Mouse (Mus musculus): ENCODE results near the gene Foxj3.
"Not testable (repeated sequence)": the region's sequence is repeated elsewhere in the genome, so short reads cannot be mapped to it uniquely, and the experiment has no call there.

Foxj3 gene

GRCm38 (mm10) chr4:119572682-119573081 lies 35.9 kb downstream of the Foxj3 start:
- no peak for DNase-seq (ENCODE audit: low read depth, low spot score)

- no peak for DNase-seq (ENCODE audit: low read depth, low spot score)
Observed at GRCm38 (mm10) chr4:119574504-119574903, 37.7 kb downstream of the Foxj3 start.

- no peak for DNase-seq (ENCODE audit: low read depth, low spot score)
Observed at GRCm38 (mm10) chr4:119575459-119575858, 38.7 kb downstream of the Foxj3 start.

DNA sequence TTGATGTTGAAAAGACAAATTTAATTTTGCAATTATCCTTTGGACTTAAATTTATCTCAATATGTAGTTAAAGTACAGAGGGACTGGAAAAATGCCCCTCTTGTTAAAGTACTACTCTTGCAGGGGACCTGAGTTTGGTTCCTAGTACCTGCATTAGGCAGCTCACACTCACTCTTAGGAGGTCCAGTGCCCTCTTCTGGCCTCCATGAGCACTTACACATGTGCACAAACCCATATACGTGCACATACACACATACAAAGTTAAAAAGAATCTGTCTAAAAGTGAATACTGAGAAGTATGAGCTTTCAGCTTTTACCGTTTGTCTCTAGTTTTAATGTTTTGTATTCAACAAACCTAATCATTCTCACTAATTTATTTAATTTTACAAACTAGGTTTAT lies 51.2 kb downstream of the Foxj3 start:
- DNase-seq (ENCODE audit: low read depth, low spot score), result peak; percentile 3

- no peak for DNase-seq (ENCODE audit: low read depth, low spot score)
Observed at GRCm38 (mm10) chr4:119589423-119589822, 52.6 kb downstream of the Foxj3 start.

- DNase-seq (ENCODE audit: low read depth, low spot score), result no peak
Observed at GRCm38 (mm10) chr4:119590027-119590426, 53.2 kb downstream of the Foxj3 start.

DNA sequence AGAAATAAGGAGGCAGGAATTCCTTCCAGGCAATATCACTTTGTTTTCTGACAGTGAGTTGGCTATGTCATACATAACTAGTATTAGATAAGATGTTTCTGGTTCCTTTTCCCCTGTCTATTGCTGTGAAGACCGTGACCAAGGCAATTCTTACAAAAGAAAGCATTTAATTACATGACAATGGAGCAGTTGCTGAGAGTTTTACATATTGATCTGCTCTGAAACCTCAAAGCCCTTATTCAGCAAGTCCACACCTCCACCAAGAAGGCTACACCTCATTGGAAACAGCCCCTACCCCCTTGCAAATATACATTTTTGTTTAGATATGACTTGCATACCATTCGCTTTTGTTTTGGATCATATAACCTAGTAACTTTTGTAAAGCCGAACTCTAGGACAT lies 55.7 kb downstream of the Foxj3 start:
- DNase-seq (ENCODE audit: low read depth, low spot score), result peak; percentile 36

DNA sequence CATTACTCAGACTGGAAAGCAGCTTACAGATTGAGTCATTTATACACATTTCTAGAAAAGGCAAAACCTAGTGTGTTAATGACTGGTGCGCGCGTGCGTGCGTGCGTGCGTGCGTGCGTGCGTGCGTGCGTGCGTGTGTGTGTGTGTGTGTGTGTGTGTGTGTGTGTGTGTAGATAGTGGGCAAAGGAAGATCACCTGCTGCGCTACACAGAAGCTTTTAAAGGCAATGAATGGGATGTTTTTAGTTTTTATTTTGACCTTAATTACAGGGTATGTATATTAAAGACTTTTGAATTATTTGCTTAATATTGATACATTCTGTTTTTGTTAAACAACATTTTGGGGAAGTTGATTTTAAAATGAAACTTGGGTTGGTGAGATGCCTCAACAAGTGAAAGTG lies 57.5 kb downstream of the Foxj3 start:
- DNase-seq (ENCODE audit: low read depth, low spot score), result no peak

GRCm38 (mm10) chr4:119599605-119600004 lies 62.8 kb downstream of the Foxj3 start:
- no peak for DNase-seq (ENCODE audit: low read depth, low spot score)

DNA sequence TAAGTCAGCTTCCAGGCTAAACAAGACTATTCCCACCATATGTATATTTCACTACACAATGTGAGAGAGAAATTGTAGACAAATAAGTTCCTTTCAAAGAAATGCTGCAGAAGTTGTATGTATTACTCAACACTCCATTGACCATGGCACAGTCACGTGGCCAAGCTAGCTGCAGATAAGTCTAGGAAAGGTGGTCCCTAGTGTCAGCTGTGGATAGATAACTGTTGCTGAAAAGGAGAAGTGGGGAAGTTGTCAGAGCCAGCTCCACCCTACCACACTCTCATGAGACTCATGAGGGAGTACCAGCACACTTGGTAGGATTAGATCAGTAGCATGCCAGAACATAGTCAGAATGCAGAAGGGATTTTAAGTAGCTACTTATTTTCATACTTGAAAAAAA lies 72.7 kb downstream of the Foxj3 start:
- no peak for DNase-seq (ENCODE audit: low read depth, low spot score)

DNA sequence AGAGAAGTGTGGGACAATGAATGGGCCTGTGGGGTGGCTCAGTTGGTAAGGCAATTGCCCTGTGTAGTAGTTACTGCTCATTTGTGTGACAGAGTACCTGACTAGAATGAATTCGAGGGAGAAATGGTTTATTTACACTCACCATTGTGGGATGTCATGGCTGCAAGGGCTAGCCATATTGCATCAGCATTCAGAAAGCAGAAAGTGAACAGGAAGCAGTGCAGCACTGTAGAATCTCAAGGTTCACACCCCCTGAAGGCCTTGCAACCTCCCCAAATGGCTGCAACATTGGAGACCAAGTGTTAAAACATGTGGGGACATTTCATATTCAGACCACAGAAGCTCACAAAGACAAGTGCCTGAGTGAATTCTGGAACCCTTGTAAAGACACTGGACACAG lies 77.3 kb downstream of the Foxj3 start:
- no peak for DNase-seq (ENCODE audit: low read depth, low spot score)

- DNase-seq (ENCODE audit: low read depth, low spot score), result no peak
Observed at GRCm38 (mm10) chr4:119614724-119615123, 77.9 kb downstream of the Foxj3 start.

GRCm38 (mm10) chr4:119626081-119626645 lies 89.4 kb downstream of the Foxj3 start:
- no peak for DNase-seq (ENCODE audit: low read depth, low spot score)

DNA sequence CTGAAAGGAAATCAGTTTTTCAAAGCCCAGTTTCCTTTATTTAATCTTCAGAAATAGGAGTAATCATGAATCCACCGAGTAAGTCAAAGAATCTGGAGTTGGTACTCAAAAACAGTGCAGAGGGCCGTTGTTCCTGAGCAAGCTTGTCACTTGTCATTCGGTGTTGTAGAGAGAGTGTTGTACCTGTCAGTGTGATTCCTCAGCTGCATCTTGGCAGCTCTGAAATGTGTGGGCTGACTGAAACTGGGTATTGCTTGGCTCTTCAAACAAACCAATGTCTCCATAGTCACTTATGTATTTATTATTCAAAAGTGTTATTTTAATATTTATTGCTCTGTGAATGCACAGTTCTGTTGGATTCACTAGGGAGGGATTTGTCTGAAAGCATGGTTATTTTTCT lies 90.1 kb downstream of the Foxj3 start:
- DNase-seq (ENCODE audit: low read depth, low spot score), result no peak

GRCm38 (mm10) chr4:119627317-119627716 lies 90.5 kb downstream of the Foxj3 start:
- no peak for DNase-seq (ENCODE audit: low read depth, low spot score)

- not testable (repeated sequence) for DNase-seq (ENCODE audit: low read depth, low spot score)
Observed at GRCm38 (mm10) chr4:119628363-119628762, 91.6 kb downstream of the Foxj3 start.

GRCm38 (mm10) chr4:119631115-119631919 lies 94.5 kb downstream of the Foxj3 start:
- DNase-seq (ENCODE audit: low read depth, low spot score), result peak; percentile 26

DNA sequence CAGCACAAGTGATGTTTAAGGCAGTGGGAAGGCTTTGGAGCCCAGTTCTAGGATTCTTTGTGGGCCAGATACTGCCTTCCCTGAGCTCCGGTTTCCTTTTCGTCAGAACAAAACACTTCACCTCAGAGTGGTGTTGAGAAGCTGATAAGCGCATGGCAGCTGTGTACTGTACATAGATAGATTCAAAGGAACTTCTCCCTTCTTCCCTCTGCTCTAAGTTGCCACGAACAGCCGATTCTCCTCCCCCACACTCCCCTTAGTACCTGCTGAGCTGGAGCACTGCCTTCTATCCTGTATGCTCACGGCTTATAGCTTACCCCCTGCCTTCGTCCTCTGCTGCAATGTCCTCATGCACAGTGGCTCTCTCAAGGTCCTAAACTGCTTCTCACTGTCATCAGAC lies 95.9 kb downstream of the Foxj3 start:
- no peak for DNase-seq (ENCODE audit: low read depth, low spot score)

DNA sequence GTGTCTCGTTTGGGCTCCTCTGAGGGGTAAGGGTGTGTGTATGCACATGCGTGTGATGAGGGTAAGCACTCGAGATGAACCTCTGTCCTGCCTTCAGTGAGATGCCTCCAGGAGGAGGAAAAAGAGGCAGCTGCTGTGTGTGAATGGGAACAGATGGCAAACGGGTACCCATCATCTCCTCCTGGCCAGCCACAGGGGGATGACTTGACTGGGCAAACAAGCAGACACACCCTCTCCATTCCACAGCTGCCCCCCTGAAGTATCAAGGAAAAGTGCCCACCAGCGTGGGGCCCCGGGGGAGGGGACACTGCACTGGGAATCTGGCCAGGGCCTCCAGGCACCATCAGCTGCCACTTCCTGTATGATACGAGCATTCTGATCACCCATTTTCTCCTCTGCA lies 96.5 kb downstream of the Foxj3 start:
- no peak for DNase-seq (ENCODE audit: low read depth, low spot score)

GRCm38 (mm10) chr4:119633948-119634347 lies 97.1 kb downstream of the Foxj3 start:
- no peak for DNase-seq (ENCODE audit: low read depth, low spot score)

GRCm38 (mm10) chr4:119634908-119635660 lies 98.3 kb downstream of the Foxj3 start:
- no peak for DNase-seq (ENCODE audit: low read depth, low spot score)

GRCm38 (mm10) chr4:119635686-119636085 lies 98.9 kb downstream of the Foxj3 start:
- no peak for DNase-seq (ENCODE audit: low read depth, low spot score)

DNA sequence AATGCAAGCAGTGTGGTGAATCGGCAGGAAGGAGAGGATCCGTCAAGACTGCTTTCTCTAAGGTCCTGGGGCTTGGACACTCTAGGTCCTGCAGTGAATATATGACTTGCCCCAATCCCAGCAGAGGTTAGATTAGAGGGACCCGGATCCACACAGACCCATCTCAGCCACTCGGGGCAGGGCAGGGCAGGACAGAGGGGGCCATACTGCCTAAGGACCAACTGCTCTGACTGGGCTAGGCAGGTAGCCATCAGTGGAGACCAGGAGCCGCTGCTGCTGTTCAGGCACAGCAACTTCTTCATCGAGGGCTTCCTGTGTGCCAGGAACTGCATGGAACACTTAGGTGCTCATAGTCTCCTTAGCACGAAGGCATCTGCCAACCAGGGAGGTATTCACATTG lies 99.9 kb downstream of the Foxj3 start:
- DNase-seq (ENCODE audit: low read depth, low spot score), result no peak
